Mouse (Mus musculus): ENCODE data around the gene Rit1. TPM values are rescaled to one million over a fixed set of nuclear protein-coding genes. Genes with fewer than 3 reads are reported as not detected.

Rit1 gene
- 65.8 and 82.6 TPM in 2 replicates for total RNA-seq (2014; rRNA removed; ENCODE audit: low replicate concordance)
- 85.4 and 119 TPM in 2 replicates for polyA plus RNA-seq (2015; fragmentation: Nextera tagmentation; extraction: Ambion mirVana)

- H3K27ac ChIP-seq (ENCODE audit: low read depth), result peak within 1 kb of the TSS; percentile 86
- H3K36me3 ChIP-seq (replicated peaks; ENCODE audit: control insufficient read depth, insufficient read depth, low read length), result peaks cover 41% of the 10 kb centered on the region
- peaks cover 17% of the 10 kb centered on the region for H3K4me1 ChIP-seq (ENCODE audit: control insufficient read depth, insufficient read depth)
- DNase-seq (ENCODE audit: low spot score), result peak; percentile 94
- peak within 1 kb of the TSS; percentile 81 for H3K4me3 ChIP-seq (ENCODE audit: low read depth, low read length)
- H3K9me3 ChIP-seq (replicated peaks; ENCODE audit: control insufficient read depth, low read length), result no peaks in the 10 kb centered on the region
- WGBS, result 2% methylated on average over 27 of the region's 27 CpGs
- peak within 1 kb of the TSS; percentile 70 for H3K4me2 ChIP-seq (ENCODE audit: low read depth, low read length)
- peak; percentile 77 for ATAC-seq (ENCODE audit: insufficient read depth, low read depth)
- H3K27me3 ChIP-seq (ENCODE audit: control insufficient read depth, insufficient read depth, low read length), result no peaks in the 10 kb centered on the region
- TF ChIP-seq EP300 (IDR thresholded peaks at IDR 0.05; ENCODE audit: low read depth) (no peak), CTCF (IDR thresholded peaks at IDR 0.05; ENCODE audit: low read depth) (no peak)
- peak within 1 kb of the TSS; percentile 78 for H3K9ac ChIP-seq (replicated peaks; ENCODE audit: low read depth, low read length)
These were observed at the start of gene Rit1 for GRCm38 (mm10) chr3:88716399-88717197. Gene Rit1 (plus strand): TSS chr3:88716838.

GRCm38 (mm10) chr3:88677399-88677798 lies 39.2 kb upstream of the Rit1 start:
- no peak overlapping the region for H3K27ac ChIP-seq (ENCODE audit: low read depth)
- 9% methylated on average over 11 of the region's 11 CpGs for whole genome bisulfite sequencing
- H3K36me3 ChIP-seq (replicated peaks; ENCODE audit: control insufficient read depth, insufficient read depth, low read length), result no peaks in the 10 kb centered on the region
- peak overlapping the region; percentile 59 for H3K4me2 ChIP-seq (ENCODE audit: low read depth, low read length)
- TF ChIP-seq CTCF (IDR thresholded peaks at IDR 0.05; ENCODE audit: low read depth) (peak; percentile 78), EP300 (IDR thresholded peaks at IDR 0.05; ENCODE audit: low read depth) (no peak)
- no peaks in the 10 kb centered on the region for H3K27me3 ChIP-seq (ENCODE audit: control insufficient read depth, insufficient read depth, low read length)
- H3K9me3 ChIP-seq (replicated peaks; ENCODE audit: control insufficient read depth, low read length), result no peaks in the 10 kb centered on the region
- DNase-seq (ENCODE audit: low spot score) (peak; percentile 84), ATAC-seq (ENCODE audit: insufficient read depth, low read depth) (peak; percentile 77; the same call in 1 of the 2 replicates)
- no peaks in the 10 kb centered on the region for H3K4me1 ChIP-seq (ENCODE audit: control insufficient read depth, insufficient read depth)
- H3K4me3 ChIP-seq (ENCODE audit: low read depth, low read length), result peak overlapping the region; percentile 37
- no peak overlapping the region; the same call in 1 of the 2 replicates for H3K9ac ChIP-seq (replicated peaks; ENCODE audit: low read depth, low read length)

- WGBS, result 57% methylated on average over 2 of the region's 2 CpGs
- Histone ChIP-seq H3K9me3 (replicated peaks; ENCODE audit: control insufficient read depth, low read length) (no peaks in the 10 kb centered on the region), H3K4me3 (ENCODE audit: low read depth, low read length) (no peak overlapping the region), H3K4me2 (ENCODE audit: low read depth, low read length) (no peak overlapping the region), H3K36me3 (replicated peaks; ENCODE audit: control insufficient read depth, insufficient read depth, low read length) (peaks cover 8% of the 10 kb centered on the region; the same call in 1 of the 2 replicates), H3K9ac (replicated peaks; ENCODE audit: low read depth, low read length) (no peak overlapping the region), H3K4me1 (ENCODE audit: control insufficient read depth, insufficient read depth) (peaks cover 14% of the 10 kb centered on the region), H3K27ac (ENCODE audit: low read depth) (no peak overlapping the region), H3K27me3 (ENCODE audit: control insufficient read depth, insufficient read depth, low read length) (no peaks in the 10 kb centered on the region)
- ATAC-seq (ENCODE audit: insufficient read depth, low read depth) (no peak), DNase-seq (ENCODE audit: low spot score) (no peak)
- TF ChIP-seq CTCF (IDR thresholded peaks at IDR 0.05; ENCODE audit: low read depth) (no peak), EP300 (IDR thresholded peaks at IDR 0.05; ENCODE audit: low read depth) (no peak)
These were observed 32.8 kb upstream of the Rit1 start for GRCm38 (mm10) chr3:88683814-88684213.

- Histone ChIP-seq H3K4me1 (ENCODE audit: control insufficient read depth, insufficient read depth) (peaks cover 14% of the 10 kb centered on the region), H3K9ac (replicated peaks; ENCODE audit: low read depth, low read length) (peak overlapping the region; percentile 60), H3K4me3 (ENCODE audit: low read depth, low read length) (peak overlapping the region; percentile 71), H3K4me2 (ENCODE audit: low read depth, low read length) (peak overlapping the region; percentile 68), H3K9me3 (replicated peaks; ENCODE audit: control insufficient read depth, low read length) (no peaks in the 10 kb centered on the region), H3K36me3 (replicated peaks; ENCODE audit: control insufficient read depth, insufficient read depth, low read length) (peaks cover 13% of the 10 kb centered on the region), H3K27ac (ENCODE audit: low read depth) (peak overlapping the region; percentile 96), H3K27me3 (ENCODE audit: control insufficient read depth, insufficient read depth, low read length) (no peaks in the 10 kb centered on the region)
- 57% methylated on average over 7 of the region's 8 CpGs for WGBS
- DNase-seq (ENCODE audit: low spot score) (no peak), ATAC-seq (ENCODE audit: insufficient read depth, low read depth) (no peak)
- no peak for TF ChIP-seq CTCF (IDR thresholded peaks at IDR 0.05; ENCODE audit: low read depth)
- no peak for TF ChIP-seq EP300 (IDR thresholded peaks at IDR 0.05; ENCODE audit: low read depth)
These were observed 32.2 kb upstream of the Rit1 start for GRCm38 (mm10) chr3:88684236-88684979.

Data from heart, postnatal 0 days (tissue).